Mouse (Mus musculus) CD4-positive, CD25-positive, alpha-beta regulatory T cell, adult 4 months (primary cell): ENCODE data around the gene Hist1h1t. TPM values are rescaled to one million over a fixed set of nuclear protein-coding genes. Genes with fewer than 3 reads are reported as not detected.

Experiments used
- ATAC-seq: one replicate; pipeline ENCODE4 v1.8.0; 2017
- polyA plus RNA-seq, 2 experiments: library from polyadenylated mRNA; unstranded; fragments of 100-300 nt; shearing (Covaris generic); gene quantifications; one replicate each; pipeline ENCODE4 v1.2.1; 2017

Gene Hist1h1t
- not detected for polyA plus RNA-seq

- no peak for ATAC-seq
Observed at GRCm38 (mm10) chr13:23695514-23695913, at the start of gene Hist1h1t. Hist1h1t (plus strand) TSS chr13:23695814.

- no peak for ATAC-seq
Observed at GRCm38 (mm10) chr13:23659636-23660366, 35.8 kb upstream of the Hist1h1t start.

GRCm38 (mm10) chr13:23662536-23662935, 33.1 kb upstream of the Hist1h1t start:
- no peak for ATAC-seq

- no peak for ATAC-seq
Observed at GRCm38 (mm10) chr13:23681990-23682582, 13.5 kb upstream of the Hist1h1t start.

- no peak for ATAC-seq
Observed at GRCm38 (mm10) chr13:23682623-23682946, 13.0 kb upstream of the Hist1h1t start.

- ATAC-seq: peak; percentile 6
Observed at GRCm38 (mm10) chr13:23682947-23683754, 12.5 kb upstream of the Hist1h1t start.

GRCm38 (mm10) chr13:23683755-23684281, 11.8 kb upstream of the Hist1h1t start, which contains the start of the genes Hist1h2ac and Hist1h2bc:
Hist1h2ac (minus strand) TSS chr13:23683948.
Hist1h2bc (plus strand) TSS chr13:23684199.
- peak; percentile 92 for ATAC-seq

GRCm38 (mm10) chr13:23684295-23684945, 11.2 kb upstream of the Hist1h1t start:
- peak; percentile 48 for ATAC-seq

GRCm38 (mm10) chr13:23685121-23685861, 10.3 kb upstream of the Hist1h1t start:
- no peak for ATAC-seq

GRCm38 (mm10) chr13:23685966-23686365, 9.6 kb upstream of the Hist1h1t start:
- ATAC-seq: no peak

GRCm38 (mm10) chr13:23687181-23687580, 8.4 kb upstream of the Hist1h1t start:
- ATAC-seq: no peak

- no peak for ATAC-seq
Observed at GRCm38 (mm10) chr13:23687907-23688306, 7.7 kb upstream of the Hist1h1t start.

GRCm38 (mm10) chr13:23688956-23689355, 6.7 kb upstream of the Hist1h1t start:
- ATAC-seq: no peak

- ATAC-seq: no peak
Observed at GRCm38 (mm10) chr13:23689459-23689858, 6.2 kb upstream of the Hist1h1t start.

GRCm38 (mm10) chr13:23693856-23694440, 1.7 kb upstream of the Hist1h1t start:
- no peak for ATAC-seq

GRCm38 (mm10) chr13:23694956-23695355, 658 bp upstream of the Hist1h1t start:
- ATAC-seq: no peak

GRCm38 (mm10) chr13:23696061-23696474, 454 bp downstream of the Hist1h1t start:
- no peak for ATAC-seq

- ATAC-seq: peak; percentile 31
Observed at GRCm38 (mm10) chr13:23697491-23698299, 2.1 kb downstream of the Hist1h1t start.

GRCm38 (mm10) chr13:23698300-23698693, 2.7 kb downstream of the Hist1h1t start, which contains the start of gene Hist1h4c:
Hist1h4c (minus strand) TSS chr13:23698454.
- peak; percentile 86 for ATAC-seq

GRCm38 (mm10) chr13:23698996-23699395, 3.4 kb downstream of the Hist1h1t start:
- no peak for ATAC-seq
